Mouse (Mus musculus): ENCODE results near the gene Wars. TPM values are rescaled to one million over a fixed set of nuclear protein-coding genes. Genes with fewer than 3 reads are reported as not detected.

Wars gene
- polyA plus RNA-seq, 1 experiment from 2014 or later = 84.0 TPM

GRCm38 (mm10) chr12:108812463-108812862 lies 81.5 kb downstream of the Wars start:
- DNase-seq (ENCODE audit: low spot score) (no peak), ATAC-seq (no peak)
- no peak for TF ChIP-seq EP300 (IDR thresholded peaks at IDR 0.05)
- no peak for TF ChIP-seq CTCF (IDR thresholded peaks at IDR 0.05)
- H3K9ac ChIP-seq (replicated peaks; ENCODE audit: low read depth) = no peak overlapping the region
- 0 out of 2 replicates have a peak, but pooled peaks cover 4% of the 10 kb centered on the region for H3K36me3 ChIP-seq (ENCODE audit: insufficient read depth, low read length)
- 0 out of 2 replicates have a peak, but pooled peaks cover 2% of the 10 kb centered on the region for H3K4me1 ChIP-seq (ENCODE audit: insufficient read depth, low read depth, low read length)
- no peaks in the 10 kb centered on the region for H3K27me3 ChIP-seq (replicated peaks; ENCODE audit: insufficient read depth, low read length)
- 81% methylated on average over 6 of the region's 6 CpGs for WGBS
- H3K9me3 ChIP-seq (ENCODE audit: low read length) = no peaks in the 10 kb centered on the region
- H3K27ac ChIP-seq (ENCODE audit: low read length) = no peak overlapping the region
- no peak overlapping the region for H3K4me3 ChIP-seq (ENCODE audit: low read depth, low read length)
- no peak overlapping the region for H3K4me2 ChIP-seq (replicated peaks; ENCODE audit: low read depth, low read length)

- no peak overlapping the region for H3K4me2 ChIP-seq (replicated peaks; ENCODE audit: low read depth, low read length)
- no peaks in the 10 kb centered on the region for H3K27me3 ChIP-seq (replicated peaks; ENCODE audit: insufficient read depth, low read length)
- H3K4me3 ChIP-seq (ENCODE audit: low read depth, low read length) = no peak overlapping the region
- DNase-seq (ENCODE audit: low spot score) = peak; percentile 74
- H3K27ac ChIP-seq (ENCODE audit: low read length) = no peak overlapping the region
- 0 out of 2 replicates have a peak, but pooled peaks cover 4% of the 10 kb centered on the region for H3K36me3 ChIP-seq (ENCODE audit: insufficient read depth, low read length)
- no peak; the same call in 1 of the 2 replicates for ATAC-seq
- 38% methylated on average over 2 of the region's 2 CpGs for WGBS
- no peak overlapping the region for H3K9ac ChIP-seq (replicated peaks; ENCODE audit: low read depth)
- H3K4me1 ChIP-seq (ENCODE audit: insufficient read depth, low read depth, low read length) = 0 out of 2 replicates have a peak, but pooled peaks cover 2% of the 10 kb centered on the region
- no peaks in the 10 kb centered on the region for H3K9me3 ChIP-seq (ENCODE audit: low read length)
- TF ChIP-seq CTCF (IDR thresholded peaks at IDR 0.05) = peak; percentile 79
- TF ChIP-seq EP300 (IDR thresholded peaks at IDR 0.05) = no peak
These were observed 82.8 kb downstream of the Wars start for GRCm38 (mm10) chr12:108811133-108811532.

- ATAC-seq (no peak), DNase-seq (ENCODE audit: low spot score) (no peak)
- Histone ChIP-seq H3K4me2 (replicated peaks; ENCODE audit: low read depth, low read length) (no peak overlapping the region), H3K4me3 (ENCODE audit: low read depth, low read length) (no peak overlapping the region), H3K9me3 (ENCODE audit: low read length) (no peaks in the 10 kb centered on the region), H3K4me1 (ENCODE audit: insufficient read depth, low read depth, low read length) (0 out of 2 replicates have a peak, but pooled peaks cover 2% of the 10 kb centered on the region), H3K9ac (replicated peaks; ENCODE audit: low read depth) (no peak overlapping the region), H3K36me3 (ENCODE audit: insufficient read depth, low read length) (0 out of 2 replicates have a peak, but pooled peaks cover 4% of the 10 kb centered on the region), H3K27ac (ENCODE audit: low read length) (no peak overlapping the region), H3K27me3 (replicated peaks; ENCODE audit: insufficient read depth, low read length) (no peaks in the 10 kb centered on the region)
- 73% methylated on average over 7 of the region's 7 CpGs for WGBS
- TF ChIP-seq EP300 (IDR thresholded peaks at IDR 0.05) = no peak
These were observed 83.7 kb downstream of the Wars start for GRCm38 (mm10) chr12:108810309-108810708.

MicroRNAs within 50 kb of the gene (microRNA counts, 519-probe panel; counts per million panel counts)
- microRNA mmu-miR-345-3p = not detected
- 4,190 counts per million, percentile 43 among the panel's probes with 10 or more counts for microRNA mmu-miR-345-5p

Small RNAs within 50 kb of the gene (microRNA-seq; reads per million reads assigned to microRNA genes)
- 81.5 reads per million, percentile 48 among the genes with 10 or more reads in this experiment for gene Mir345

Other genes starting within 250 kb of the Wars start
- gene Degs2, start 191.9 kb downstream of the Wars start, polyA plus RNA-seq (2015; fragmentation: Nextera tagmentation; extraction: Ambion mirVana) = 0.74 and 0.75 TPM in 2 replicates
- gene Yy1, start 101.2 kb downstream of the Wars start, polyA plus RNA-seq (2015; fragmentation: Nextera tagmentation; extraction: Ambion mirVana) = 13.7 and 16.2 TPM in 2 replicates
- 14.9 and 19.7 TPM in 2 replicates for gene Slc25a29, start 58.3 kb downstream of the Wars start, polyA plus RNA-seq (2015; fragmentation: Nextera tagmentation; extraction: Ambion mirVana)
- gene Slc25a47, start 58.1 kb downstream of the Wars start, polyA plus RNA-seq (2015; fragmentation: Nextera tagmentation; extraction: Ambion mirVana) = 8.5 TPM in 2 replicates
- gene Wdr25, start 543 bp downstream of the Wars start, polyA plus RNA-seq (2015; fragmentation: Nextera tagmentation; extraction: Ambion mirVana) = 4.8 and 7.3 TPM in 2 replicates
- 1.4 and 2.0 TPM in 2 replicates for gene Begain, start 174.0 kb upstream of the Wars start, polyA plus RNA-seq (2015; fragmentation: Nextera tagmentation; extraction: Ambion mirVana)